Mouse (Mus musculus): ENCODE data around the gene Prss54.
A peak's percentile ranks its signal among the peaks of the same experiment; 100 is the strongest.

Gene Prss54

DNA sequence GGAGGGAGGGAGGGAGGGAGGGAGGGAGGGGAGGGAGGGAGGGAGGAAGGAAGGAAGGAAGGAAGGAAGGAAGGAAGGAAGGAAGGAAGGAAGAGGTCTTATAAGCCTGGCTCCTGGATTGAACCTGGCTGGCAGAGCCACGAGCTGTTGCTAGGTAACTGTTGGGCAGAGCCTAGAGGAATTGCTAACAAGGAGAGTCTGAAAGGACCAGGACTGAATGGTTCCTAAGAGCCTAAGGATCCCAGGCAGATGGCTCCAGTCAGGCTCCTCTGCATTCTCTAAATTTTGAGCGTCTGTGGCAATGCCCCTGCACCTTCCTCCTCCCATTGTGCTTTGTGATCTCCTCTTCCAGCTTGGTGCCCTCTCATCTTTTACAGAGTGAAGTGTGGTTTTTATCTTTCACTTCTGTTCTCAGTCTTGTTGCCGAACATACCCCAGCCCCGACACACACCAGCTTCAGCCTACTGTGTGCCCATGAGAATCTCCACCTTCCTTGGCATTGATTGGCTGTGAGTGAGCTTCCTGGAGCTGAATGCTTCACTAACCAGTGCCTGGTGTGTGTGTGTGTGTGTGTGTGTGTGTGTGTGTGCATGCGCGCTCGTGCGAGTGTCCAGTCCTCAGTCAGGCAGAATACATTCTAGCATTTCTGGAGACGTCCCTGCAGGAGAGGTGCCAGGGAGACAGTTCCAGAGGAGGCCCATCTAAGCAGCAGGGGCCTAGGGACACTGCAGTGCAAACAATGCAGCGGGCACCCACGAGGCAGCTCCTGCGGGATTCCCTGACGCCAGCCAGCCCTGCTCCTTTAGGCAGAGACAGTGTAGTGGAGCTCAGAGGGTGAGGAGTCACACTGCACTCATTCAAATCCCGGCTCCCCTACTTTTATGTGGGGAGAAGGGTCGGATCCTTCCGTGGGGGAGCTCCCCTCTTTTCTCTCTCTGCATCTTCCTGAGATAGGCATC, 26.0 kb downstream of the Prss54 start:
- DNase-seq = peak; percentile 14 to 19

DNA sequence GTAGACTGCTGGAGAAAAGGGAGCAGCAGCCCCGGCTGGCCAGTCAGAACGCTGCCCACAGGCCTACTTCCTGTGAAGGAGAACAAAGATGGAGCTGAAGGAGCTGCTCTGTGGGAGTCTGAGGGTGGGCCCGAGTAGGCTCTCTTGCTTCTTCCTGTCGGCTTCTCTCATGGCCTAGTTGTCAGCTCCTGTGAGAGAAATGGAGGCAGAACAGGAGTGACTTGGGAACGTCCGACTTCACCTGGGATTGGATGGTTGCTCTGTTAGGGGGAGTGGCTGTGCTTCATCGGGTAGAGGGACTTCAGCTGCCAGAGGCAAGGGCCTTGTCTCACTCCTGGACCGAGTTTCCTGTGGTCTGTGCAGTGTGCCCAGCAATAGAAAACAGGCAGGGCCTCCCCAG, 28.2 kb downstream of the Prss54 start:
- no peak for DNase-seq

- DNase-seq = no peak
These were observed 29.2 kb downstream of the Prss54 start for GRCm38 (mm10) chr8:95546986-95547385.

DNA sequence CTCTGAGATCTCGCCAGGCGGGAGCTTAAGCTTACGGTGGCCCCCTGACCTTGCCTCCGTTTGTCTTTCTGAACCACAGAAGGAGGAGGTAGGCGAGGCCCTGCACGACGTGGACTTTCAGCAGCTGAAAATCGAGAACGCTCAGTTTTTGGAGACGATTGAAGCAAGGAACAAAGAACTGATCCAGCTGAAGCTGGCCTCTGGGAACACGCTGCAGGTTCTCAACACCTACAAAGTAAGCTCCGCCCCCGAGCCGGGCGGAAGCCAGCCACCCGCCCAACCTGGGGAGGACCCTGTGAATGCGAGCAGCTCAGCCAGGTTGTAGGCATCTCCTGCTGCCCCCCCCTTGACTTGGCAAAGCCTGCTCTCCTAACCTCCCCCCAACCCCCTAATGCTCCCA, 30.3 kb downstream of the Prss54 start:
- DNase-seq = no peak

- DNase-seq = no peak
These were observed 33.1 kb downstream of the Prss54 start for GRCm38 (mm10) chr8:95543065-95543464.

GRCm38 (mm10) chr8:95542191-95542590, 33.9 kb downstream of the Prss54 start:
- no peak for DNase-seq

DNA sequence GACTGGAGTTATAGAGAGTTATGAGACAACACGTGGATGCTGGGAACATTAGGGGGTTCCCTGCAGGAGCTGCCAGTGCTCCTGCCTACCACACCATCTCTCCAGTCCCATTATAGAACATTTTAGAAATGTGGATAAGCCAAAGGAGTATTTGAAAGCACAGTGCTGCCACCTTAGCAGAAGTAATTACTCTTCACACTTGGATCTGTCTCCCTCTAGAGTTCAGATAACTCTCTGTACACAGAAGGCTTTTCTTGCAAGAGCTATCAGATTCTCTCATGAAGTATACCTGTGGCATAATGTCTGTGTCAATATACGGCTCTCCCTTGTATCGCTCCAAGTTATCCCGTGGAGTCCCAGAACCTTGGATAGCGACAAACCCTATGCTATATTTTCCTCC, 36.7 kb downstream of the Prss54 start:
- DNase-seq = no peak

- DNase-seq = peak; percentile 72 to 74
These were observed 42.4 kb downstream of the Prss54 start, which contains the start of gene Ccdc113 for GRCm38 (mm10) chr8:95533584-95534387. TSS of gene Ccdc113 (plus strand) at chr8:95534085.

DNA sequence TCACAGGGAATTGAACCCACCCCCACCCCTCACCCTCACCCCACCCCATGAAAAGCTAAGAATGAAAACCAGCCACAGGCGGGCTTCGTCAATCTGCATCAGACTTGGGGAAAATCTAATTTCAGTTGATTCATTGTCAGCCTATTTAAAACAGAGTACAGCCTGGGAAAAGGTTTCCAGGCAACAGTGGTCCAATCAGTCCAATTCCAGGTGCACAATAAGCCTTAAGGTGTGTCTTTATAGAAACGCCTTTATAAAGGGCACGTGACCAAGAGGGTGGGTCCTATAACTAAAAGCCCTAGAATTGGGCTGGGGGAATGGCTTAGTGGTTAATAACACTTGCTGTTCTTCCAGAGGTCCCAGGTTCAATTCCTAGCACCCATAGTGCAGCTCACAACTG, 43.9 kb downstream of the Prss54 start:
- DNase-seq = no peak

DNA sequence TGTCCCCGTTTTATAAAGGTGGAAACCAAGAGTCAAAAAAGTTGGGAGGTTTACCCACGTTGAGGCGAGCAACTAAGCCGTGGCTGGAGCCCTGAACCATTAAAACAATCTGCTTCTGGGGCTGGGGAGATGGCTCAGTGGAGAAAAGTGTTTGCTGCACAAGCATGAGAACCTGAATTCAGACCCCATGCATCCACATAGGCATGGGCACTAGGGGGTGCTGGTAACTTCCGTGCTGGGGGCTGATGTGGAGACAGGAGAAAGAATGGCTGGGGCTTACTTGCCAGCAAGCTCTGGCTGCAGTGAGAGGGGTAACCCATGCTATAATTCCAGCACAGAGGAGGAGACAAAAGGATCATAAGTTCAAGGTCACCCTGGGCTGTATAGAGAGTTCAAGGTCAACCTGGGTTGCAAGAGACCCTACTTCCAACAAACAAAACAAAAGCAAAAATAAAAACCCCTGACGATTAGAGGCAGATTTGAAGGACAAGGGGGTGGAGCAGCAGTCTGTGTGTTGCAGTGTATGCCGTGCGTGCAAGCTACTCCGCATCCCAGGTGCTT, 47.3 kb downstream of the Prss54 start:
- DNase-seq = no peak

DNA sequence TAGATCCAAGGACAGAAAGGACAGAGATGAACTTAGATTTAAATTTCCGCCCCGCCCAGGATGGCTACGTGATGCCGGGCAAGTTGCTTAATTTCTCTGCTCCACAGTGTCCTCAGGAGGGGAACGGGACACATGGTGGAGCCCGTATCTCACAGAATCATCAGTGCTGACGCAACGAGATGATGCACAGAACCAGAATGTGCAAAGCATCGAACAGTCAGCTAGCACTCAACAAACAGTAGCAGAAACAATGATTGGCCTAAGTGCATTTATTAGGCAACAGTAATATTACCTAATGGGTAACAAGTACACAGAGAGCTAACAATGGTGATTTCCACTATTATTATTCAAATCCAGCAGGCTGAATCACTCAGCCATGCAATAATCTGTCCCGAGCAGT, 47.9 kb downstream of the Prss54 start:
- no peak for DNase-seq

DNA sequence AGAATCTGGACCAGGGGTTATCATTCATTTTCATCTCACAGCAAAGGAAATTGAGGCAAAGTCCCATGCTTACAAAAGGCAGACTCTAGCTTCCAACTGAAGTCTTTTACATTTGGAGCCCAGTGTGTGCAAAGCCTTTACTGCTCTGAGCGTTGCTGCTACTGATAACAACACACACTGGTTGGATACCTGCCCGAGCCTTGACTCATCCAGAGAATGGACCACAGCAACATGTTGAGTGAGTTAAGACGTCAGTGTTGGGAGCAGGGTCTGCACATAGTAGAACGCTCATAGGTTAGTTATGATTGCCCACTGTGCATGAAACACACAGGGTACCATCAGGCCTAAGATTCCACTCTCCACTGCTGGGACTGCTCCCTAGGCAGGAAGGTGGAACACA, 52.1 kb downstream of the Prss54 start:
- no peak for DNase-seq

DNA sequence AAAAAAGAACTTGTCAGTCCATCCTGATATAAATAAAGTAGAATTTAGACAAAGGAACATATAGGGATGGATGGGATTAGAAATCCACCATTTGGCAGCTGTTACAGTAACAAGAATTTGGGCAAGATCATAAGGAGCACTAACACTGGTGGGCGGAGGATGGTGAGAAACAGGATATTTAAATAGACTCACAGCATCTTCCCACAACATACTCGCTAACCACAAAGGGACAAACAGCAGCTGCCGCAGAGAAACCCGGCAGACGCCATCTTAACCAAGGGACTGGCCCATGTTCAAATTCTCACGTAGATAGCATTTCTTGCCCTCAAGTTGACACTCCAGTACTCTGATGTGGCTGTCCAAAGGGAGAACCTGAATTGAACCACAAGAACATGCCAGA, 59.2 kb downstream of the Prss54 start:
- DNase-seq = no peak

- no peak for DNase-seq
These were observed 62.9 kb downstream of the Prss54 start for GRCm38 (mm10) chr8:95513219-95513618.

- DNase-seq = no peak
These were observed 63.9 kb downstream of the Prss54 start for GRCm38 (mm10) chr8:95512257-95512656.
